Mouse (Mus musculus): ENCODE measurements around the gene Slc16a13. TPM values are rescaled to one million over a fixed set of nuclear protein-coding genes. Genes with fewer than 3 reads are reported as not detected.
A peak's percentile ranks its signal among the peaks of the same experiment; 100 is the strongest.

Slc16a13 gene
- polyA plus RNA-seq (2011; ENCODE audit: insufficient read length, low read depth, missing spikeins) = 2.7 and 9.3 TPM in 2 replicates

- Histone ChIP-seq H3K4me3 (ENCODE audit: insufficient read depth, low read length) (peak within 1 kb of the TSS; percentile 60), H3K27ac (ENCODE audit: insufficient read depth, low read length) (no peak within 1 kb of the TSS)
- TF ChIP-seq POLR2A (IDR thresholded peaks at IDR 0.05; ENCODE audit: low read depth, low read length) = peak; percentile 90
- TF ChIP-seq CTCF (IDR thresholded peaks at IDR 0.05; ENCODE audit: borderline replicate concordance, insufficient read depth, low read length) = no peak
Observed at GRCm38 (mm10) chr11:70220731-70221602, at the start of gene Slc16a13. Gene Slc16a13 (minus strand): TSS chr11:70221064.

GRCm38 (mm10) chr11:70266405-70266804, 45.5 kb upstream of the Slc16a13 start:
- Histone ChIP-seq H3K27ac (ENCODE audit: insufficient read depth, low read length) (no peak overlapping the region), H3K4me3 (ENCODE audit: insufficient read depth, low read length) (no peak overlapping the region), H3K4me1 (ENCODE audit: control insufficient read depth, insufficient read depth, low read length) (no peaks in the 10 kb centered on the region)
- TF ChIP-seq POLR2A (IDR thresholded peaks at IDR 0.05; ENCODE audit: low read depth, low read length) (no peak), CTCF (IDR thresholded peaks at IDR 0.05; ENCODE audit: borderline replicate concordance, insufficient read depth, low read length) (no peak)

More at GRCm38 (mm10) chr11:70220731-70221602, at the start of gene Slc16a13:
- H3K4me1 ChIP-seq (ENCODE audit: control insufficient read depth, insufficient read depth, low read length) = no peaks in the 10 kb centered on the region

GRCm38 (mm10) chr11:70265819-70266218, 45.0 kb upstream of the Slc16a13 start:
- Histone ChIP-seq H3K4me3 (ENCODE audit: insufficient read depth, low read length) (no peak overlapping the region), H3K4me1 (ENCODE audit: control insufficient read depth, insufficient read depth, low read length) (no peaks in the 10 kb centered on the region), H3K27ac (ENCODE audit: insufficient read depth, low read length) (no peak overlapping the region)
- no peak for TF ChIP-seq CTCF (IDR thresholded peaks at IDR 0.05; ENCODE audit: borderline replicate concordance, insufficient read depth, low read length)
- no peak for TF ChIP-seq POLR2A (IDR thresholded peaks at IDR 0.05; ENCODE audit: low read depth, low read length)

- no peak for TF ChIP-seq CTCF (IDR thresholded peaks at IDR 0.05; ENCODE audit: borderline replicate concordance, insufficient read depth, low read length)
- TF ChIP-seq POLR2A (IDR thresholded peaks at IDR 0.05; ENCODE audit: low read depth, low read length) = no peak
- Histone ChIP-seq H3K27ac (ENCODE audit: insufficient read depth, low read length) (no peak overlapping the region), H3K4me1 (ENCODE audit: control insufficient read depth, insufficient read depth, low read length) (no peaks in the 10 kb centered on the region), H3K4me3 (ENCODE audit: insufficient read depth, low read length) (no peak overlapping the region)
Observed at GRCm38 (mm10) chr11:70265252-70265651, 44.4 kb upstream of the Slc16a13 start.

- peaks cover 3% of the 10 kb centered on the region; the same call in 1 of the 2 replicates for H3K4me1 ChIP-seq (ENCODE audit: control insufficient read depth, insufficient read depth, low read length)
- TF ChIP-seq CTCF (IDR thresholded peaks at IDR 0.05; ENCODE audit: borderline replicate concordance, insufficient read depth, low read length) (no peak), POLR2A (IDR thresholded peaks at IDR 0.05; ENCODE audit: low read depth, low read length) (no peak)
- no peak overlapping the region for H3K27ac ChIP-seq (ENCODE audit: insufficient read depth, low read length)
- no peak overlapping the region for H3K4me3 ChIP-seq (ENCODE audit: insufficient read depth, low read length)
Observed at GRCm38 (mm10) chr11:70259035-70259434, 38.2 kb upstream of the Slc16a13 start.

- Histone ChIP-seq H3K4me1 (ENCODE audit: control insufficient read depth, insufficient read depth, low read length) (peaks cover 3% of the 10 kb centered on the region; the same call in 1 of the 2 replicates), H3K4me3 (ENCODE audit: insufficient read depth, low read length) (peak within 1 kb of the TSS; percentile 32), H3K27ac (ENCODE audit: insufficient read depth, low read length) (no peak within 1 kb of the TSS)
- TF ChIP-seq POLR2A (IDR thresholded peaks at IDR 0.05; ENCODE audit: low read depth, low read length) (no peak), CTCF (IDR thresholded peaks at IDR 0.05; ENCODE audit: borderline replicate concordance, insufficient read depth, low read length) (peak; percentile 43; the same call in 1 of the 2 replicates)
Observed at GRCm38 (mm10) chr11:70254931-70255531, 34.2 kb upstream of the Slc16a13 start, which contains the start of gene Alox12. Gene Alox12 (minus strand): TSS chr11:70255353.

GRCm38 (mm10) chr11:70254337-70254736, 33.5 kb upstream of the Slc16a13 start:
- Histone ChIP-seq H3K27ac (ENCODE audit: insufficient read depth, low read length) (no peak overlapping the region), H3K4me1 (ENCODE audit: control insufficient read depth, insufficient read depth, low read length) (peaks cover 2% of the 10 kb centered on the region; the same call in 1 of the 2 replicates), H3K4me3 (ENCODE audit: insufficient read depth, low read length) (no peak overlapping the region)
- no peak for TF ChIP-seq CTCF (IDR thresholded peaks at IDR 0.05; ENCODE audit: borderline replicate concordance, insufficient read depth, low read length)
- TF ChIP-seq POLR2A (IDR thresholded peaks at IDR 0.05; ENCODE audit: low read depth, low read length) = no peak

- no peak overlapping the region for H3K4me3 ChIP-seq (ENCODE audit: insufficient read depth, low read length)
- H3K27ac ChIP-seq (ENCODE audit: insufficient read depth, low read length) = no peak overlapping the region
- no peak for TF ChIP-seq POLR2A (IDR thresholded peaks at IDR 0.05; ENCODE audit: low read depth, low read length)
- no peak for TF ChIP-seq CTCF (IDR thresholded peaks at IDR 0.05; ENCODE audit: borderline replicate concordance, insufficient read depth, low read length)
- no peaks in the 10 kb centered on the region for H3K4me1 ChIP-seq (ENCODE audit: control insufficient read depth, insufficient read depth, low read length)
Observed at GRCm38 (mm10) chr11:70251853-70252252, 31.0 kb upstream of the Slc16a13 start.

GRCm38 (mm10) chr11:70250150-70250549, 29.3 kb upstream of the Slc16a13 start:
- no peak overlapping the region for H3K27ac ChIP-seq (ENCODE audit: insufficient read depth, low read length)
- TF ChIP-seq CTCF (IDR thresholded peaks at IDR 0.05; ENCODE audit: borderline replicate concordance, insufficient read depth, low read length) = no peak
- TF ChIP-seq POLR2A (IDR thresholded peaks at IDR 0.05; ENCODE audit: low read depth, low read length) = no peak
- H3K4me3 ChIP-seq (ENCODE audit: insufficient read depth, low read length) = no peak overlapping the region
- H3K4me1 ChIP-seq (ENCODE audit: control insufficient read depth, insufficient read depth, low read length) = no peaks in the 10 kb centered on the region

Measured in embryonic fibroblast, embryonic 13.5 days (primary cell).